Mouse (Mus musculus) megakaryocyte, embryonic 14.5 days (primary cell): ENCODE results near the gene Sfpq. TPM values are rescaled to one million over a fixed set of nuclear protein-coding genes. Genes with fewer than 3 reads are reported as not detected.

Experiments used
- H3K27me3 ChIP-seq: replicated peaks from 2 replicates; pipeline ENCODE3; 2012; ENCODE audit warnings: inconsistent platforms
- H3K36me3 ChIP-seq: replicated peaks from 2 replicates; pipeline ENCODE3; 2012; ENCODE audit warnings: low read length, inconsistent platforms, mixed read lengths
- H3K4me1 ChIP-seq: 2 replicates; pipeline ENCODE4 v1.6.1; 2012; ENCODE audit warnings: inconsistent platforms
- H3K4me3 ChIP-seq: replicated peaks from 2 replicates; pipeline ENCODE3; 2012; ENCODE audit warnings: moderate library complexity, mild to moderate bottlenecking, inconsistent platforms
- H3K9me3 ChIP-seq: 2 replicates; pipeline ENCODE4 v1.6.1; 2012; ENCODE audit warnings: inconsistent platforms
- FLI1 ChIP-seq: IDR thresholded peaks from 2 replicates; pipeline ENCODE4 v1.6.1; 2012; ENCODE audit warnings: low read length, inconsistent platforms, mixed read lengths
- GATA1 ChIP-seq: IDR thresholded peaks from 3 replicates; pipeline ENCODE4 v1.6.1; 2012; ENCODE audit warnings: mixed read lengths, low read length, inconsistent platforms, borderline replicate concordance
- polyA plus RNA-seq: library from polyadenylated mRNA; stranded (reverse); fragments of >175 nt; gene quantifications from 2 replicates; pipeline ENCODE4 v1.2.3, GENCODE M21; 2012; ENCODE audit warnings: low replicate concordance; ENCODE audit not compliant: insufficient read depth

The Sfpq gene
- polyA plus RNA-seq, 1 experiment: 139 TPM

- Histone ChIP-seq H3K4me1 (peaks cover 14% of the 10 kb centered on the region), H3K4me3 (peak overlapping the region; percentile 57), H3K27me3 (no peaks in the 10 kb centered on the region), H3K9me3 (no peaks in the 10 kb centered on the region), H3K36me3 (peaks cover 70% of the 10 kb centered on the region)
- TF ChIP-seq GATA1 (no peak), FLI1 (no peak)
These were observed 33.5 kb downstream of the Sfpq start for GRCm38 (mm10) chr4:127054522-127055198.

GRCm38 (mm10) chr4:127060585-127061290 lies 39.6 kb downstream of the Sfpq start, which contains the start of gene Zmym1:
Zmym1 (minus strand) TSS chr4:127061152.
- Histone ChIP-seq H3K9me3 (0 out of 2 replicates have a peak, but pooled peaks cover 3% of the 10 kb centered on the region), H3K27me3 (no peaks in the 10 kb centered on the region), H3K36me3 (peaks cover 25% of the 10 kb centered on the region), H3K4me1 (peaks cover 10% of the 10 kb centered on the region; the same call in 1 of the 2 replicates), H3K4me3 (peak within 1 kb of the TSS; percentile 95)
- TF ChIP-seq FLI1 (no peak), GATA1 (no peak)

- Histone ChIP-seq H3K27me3 (no peaks in the 10 kb centered on the region), H3K9me3 (peaks cover 7% of the 10 kb centered on the region; the same call in 1 of the 2 replicates), H3K4me3 (no peak overlapping the region), H3K36me3 (peaks cover 6% of the 10 kb centered on the region), H3K4me1 (peaks cover 10% of the 10 kb centered on the region; the same call in 1 of the 2 replicates)
- TF ChIP-seq GATA1: no peak
- TF ChIP-seq FLI1: no peak
These were observed 42.9 kb downstream of the Sfpq start for GRCm38 (mm10) chr4:127064051-127064450.

GRCm38 (mm10) chr4:127074915-127075314 lies 53.8 kb downstream of the Sfpq start:
- Histone ChIP-seq H3K9me3 (peaks cover 12% of the 10 kb centered on the region), H3K4me3 (no peak overlapping the region), H3K36me3 (no peaks in the 10 kb centered on the region), H3K4me1 (peaks cover 13% of the 10 kb centered on the region), H3K27me3 (no peaks in the 10 kb centered on the region)
- no peak for TF ChIP-seq FLI1
- TF ChIP-seq GATA1: no peak

- Histone ChIP-seq H3K9me3 (peaks cover 7% of the 10 kb centered on the region), H3K36me3 (no peaks in the 10 kb centered on the region), H3K27me3 (no peaks in the 10 kb centered on the region), H3K4me1 (peaks cover 13% of the 10 kb centered on the region), H3K4me3 (peak within 1 kb of the TSS; percentile 93)
- no peak for TF ChIP-seq GATA1
- no peak for TF ChIP-seq FLI1
These were observed 55.9 kb downstream of the Sfpq start, which contains the start of gene Zmym6 for GRCm38 (mm10) chr4:127076875-127077548. Zmym6 (plus strand) TSS chr4:127077383.

- Histone ChIP-seq H3K36me3 (no peaks in the 10 kb centered on the region), H3K9me3 (no peaks in the 10 kb centered on the region; the same call in 1 of the 2 replicates), H3K27me3 (no peaks in the 10 kb centered on the region), H3K4me3 (no peak overlapping the region), H3K4me1 (peaks cover 13% of the 10 kb centered on the region)
- no peak for TF ChIP-seq FLI1
- TF ChIP-seq GATA1: no peak
These were observed 59.7 kb downstream of the Sfpq start for GRCm38 (mm10) chr4:127080806-127081205.

GRCm38 (mm10) chr4:127083131-127083530 lies 62.0 kb downstream of the Sfpq start:
- H3K4me1 ChIP-seq: peaks cover under 1% of the 10 kb centered on the region
- TF ChIP-seq GATA1: no peak
- no peaks in the 10 kb centered on the region for H3K27me3 ChIP-seq

GRCm38 (mm10) chr4:127085761-127086160 lies 64.6 kb downstream of the Sfpq start:
- H3K27me3 ChIP-seq: no peaks in the 10 kb centered on the region
- no peak overlapping the region for H3K4me3 ChIP-seq
- peaks cover 21% of the 10 kb centered on the region for H3K36me3 ChIP-seq
- H3K4me1 ChIP-seq: no peaks in the 10 kb centered on the region
- TF ChIP-seq FLI1 (no peak), GATA1 (no peak)
- no peaks in the 10 kb centered on the region for H3K9me3 ChIP-seq

More at GRCm38 (mm10) chr4:127083131-127083530, 62.0 kb downstream of the Sfpq start:
- no peaks in the 10 kb centered on the region for H3K9me3 ChIP-seq
- H3K4me3 ChIP-seq: no peak overlapping the region
- peaks cover 6% of the 10 kb centered on the region for H3K36me3 ChIP-seq

Other genes starting within 250 kb of the Sfpq start
- gene Zmym4, start 53.2 kb upstream of the Sfpq start, polyA plus RNA-seq: 0.69 TPM in 1 of 2 replicates, not detected in the other
- gene Zmym1, start 39.8 kb downstream of the Sfpq start, polyA plus RNA-seq: 0.77 TPM in 1 of 2 replicates, not detected in the other
- 0.09 and 0.84 TPM in 2 replicates for gene Zmym6, start 56.1 kb downstream of the Sfpq start, polyA plus RNA-seq
- 2.2 TPM in 1 of 2 replicates, not detected in the other for gene Tmem35b, start 102.4 kb downstream of the Sfpq start, polyA plus RNA-seq
- 0.07 and 2.0 TPM in 2 replicates for gene Dlgap3, start 147.9 kb downstream of the Sfpq start, polyA plus RNA-seq
- 10.2 and 60.3 TPM in 2 replicates for gene Smim12, start 222.5 kb downstream of the Sfpq start, polyA plus RNA-seq